Mouse (Mus musculus) liver, embryonic 16.5 days (tissue): ENCODE results near the gene Bmper. TPM values are rescaled to one million over a fixed set of nuclear protein-coding genes. Genes with fewer than 3 reads are reported as not detected.

Source experiments
- ATAC-seq: fragments of 200-750 bp; cut with Nextera tagmentation; 2 replicates; pipeline ENCODE4 v1.8.0; 2017; ENCODE audit warnings: low read depth, mild to moderate bottlenecking, moderate number of reproducible peaks, moderate library complexity
- H3K27ac ChIP-seq: fragments of 300-500 bp; sonication (generic); 2 replicates; pipeline ENCODE4 v1.5.1; 2014; ENCODE audit warnings: mild to moderate bottlenecking, low read length
- H3K27me3 ChIP-seq: fragments of 300-500 bp; sonication (generic); 2 replicates; pipeline ENCODE4 v1.6.1; 2014; ENCODE audit warnings: low read depth, low read length, mixed read lengths; ENCODE audit not compliant: control insufficient read depth, insufficient read depth
- H3K36me3 ChIP-seq: fragments of 300-500 bp; sonication (generic); 2 replicates; pipeline ENCODE4 v1.6.1; 2014; ENCODE audit warnings: mild to moderate bottlenecking; ENCODE audit not compliant: control insufficient read depth, insufficient read depth
- H3K4me1 ChIP-seq: fragments of 300-500 bp; sonication (generic); 2 replicates; pipeline ENCODE4 v1.6.1; 2014; ENCODE audit warnings: low read depth, low read length, mixed read lengths; ENCODE audit not compliant: control insufficient read depth
- H3K4me2 ChIP-seq: fragments of 300-500 bp; sonication (generic); 2 replicates; pipeline ENCODE4 v1.6.1; 2014; ENCODE audit warnings: low read depth, low read length, mixed read lengths
- H3K4me3 ChIP-seq: fragments of 300-500 bp; sonication (generic); 2 replicates; pipeline ENCODE4 v1.5.1; 2014; ENCODE audit warnings: low read depth, mild to moderate bottlenecking, low read length
- H3K9ac ChIP-seq: fragments of 300-500 bp; sonication (generic); 2 replicates; pipeline ENCODE4 v1.6.1; 2014; ENCODE audit warnings: low read depth, low read length
- H3K9me3 ChIP-seq: fragments of 300-500 bp; sonication (generic); replicated peaks from 2 replicates; pipeline ENCODE4 v1.6.1; 2016; ENCODE audit warnings: low read length; ENCODE audit not compliant: control insufficient read depth
- WGBS: fragments of 180-500 bp; shearing (Covaris S2); extraction: QIAGEN DNeasy Blood & Tissue Kit; methylation state at CpG from one replicate; pipeline ENCODE4 v1.1.7; 2014; ENCODE audit not compliant: insufficient replicate concordance; 5-methylcytosine and 5-hydroxymethylcytosine counted together
- polyA plus RNA-seq: library from polyadenylated mRNA; unstranded; fragments of >200 nt; fragmentation: Nextera tagmentation; extraction: Ambion mirVana; gene quantifications from 2 replicates; pipeline ENCODE4 v1.2.1, GENCODE M21; 2015

The Bmper gene
- polyA plus RNA-seq, 1 experiment from 2014 or later, result 0.40 TPM

- Histone ChIP-seq H3K9ac (no peak overlapping the region), H3K4me2 (no peak overlapping the region), H3K27ac (no peak overlapping the region), H3K27me3 (no peaks in the 10 kb centered on the region), H3K4me3 (no peak overlapping the region), H3K4me1 (no peaks in the 10 kb centered on the region), H3K9me3 (no peaks in the 10 kb centered on the region), H3K36me3 (no peaks in the 10 kb centered on the region)
- 60% methylated on average over 5 of the region's 5 CpGs for WGBS
- no peak for ATAC-seq
Measured at GRCm38 (mm10) chr9:23442168-23442567, 219.3 kb downstream of the Bmper start.

GRCm38 (mm10) chr9:23444975-23445374 is 222.1 kb downstream of the Bmper start:
- no peak for ATAC-seq
- no peaks in the 10 kb centered on the region for H3K4me1 ChIP-seq
- H3K27me3 ChIP-seq, result no peaks in the 10 kb centered on the region
- H3K36me3 ChIP-seq, result no peaks in the 10 kb centered on the region
- H3K9ac ChIP-seq, result no peak overlapping the region
- H3K4me2 ChIP-seq, result no peak overlapping the region
- WGBS, result 59% methylated on average over 4 of the region's 4 CpGs
- no peak overlapping the region for H3K4me3 ChIP-seq
- no peaks in the 10 kb centered on the region for H3K9me3 ChIP-seq
- no peak overlapping the region for H3K27ac ChIP-seq

- Histone ChIP-seq H3K4me3 (no peak overlapping the region), H3K9me3 (no peaks in the 10 kb centered on the region), H3K36me3 (no peaks in the 10 kb centered on the region), H3K27ac (peak overlapping the region; percentile 66; the same call in 1 of the 2 replicates), H3K4me2 (no peak overlapping the region), H3K4me1 (no peaks in the 10 kb centered on the region), H3K27me3 (no peaks in the 10 kb centered on the region), H3K9ac (no peak overlapping the region)
- WGBS, result 44% methylated on average over 7 of the region's 7 CpGs
- ATAC-seq, result peak; percentile 80
Measured at GRCm38 (mm10) chr9:23447271-23447961, 224.5 kb downstream of the Bmper start.

- Histone ChIP-seq H3K4me3 (no peak overlapping the region), H3K27me3 (no peaks in the 10 kb centered on the region), H3K9me3 (no peaks in the 10 kb centered on the region), H3K27ac (no peak overlapping the region), H3K9ac (no peak overlapping the region), H3K4me2 (no peak overlapping the region), H3K36me3 (no peaks in the 10 kb centered on the region), H3K4me1 (no peaks in the 10 kb centered on the region)
- peak; percentile 86 for ATAC-seq
- 35% methylated on average over 5 of the region's 5 CpGs for WGBS
Measured at GRCm38 (mm10) chr9:23453309-23453708, 230.4 kb downstream of the Bmper start.

GRCm38 (mm10) chr9:23457186-23457585 is 234.3 kb downstream of the Bmper start:
- whole genome bisulfite sequencing, result 33% methylated on average over 3 of the region's 3 CpGs

GRCm38 (mm10) chr9:23460721-23461120 is 237.8 kb downstream of the Bmper start:
- Histone ChIP-seq H3K9ac (no peak overlapping the region), H3K27ac (no peak overlapping the region), H3K4me1 (no peaks in the 10 kb centered on the region), H3K9me3 (no peaks in the 10 kb centered on the region), H3K4me2 (no peak overlapping the region), H3K27me3 (no peaks in the 10 kb centered on the region), H3K36me3 (no peaks in the 10 kb centered on the region), H3K4me3 (no peak overlapping the region)
- 62% methylated on average over 4 of the region's 4 CpGs for WGBS
- ATAC-seq, result no peak

More at GRCm38 (mm10) chr9:23457186-23457585, 234.3 kb downstream of the Bmper start:
- Histone ChIP-seq H3K9ac (no peak overlapping the region), H3K27ac (no peak overlapping the region), H3K4me3 (no peak overlapping the region), H3K4me2 (no peak overlapping the region), H3K9me3 (no peaks in the 10 kb centered on the region), H3K36me3 (no peaks in the 10 kb centered on the region), H3K27me3 (no peaks in the 10 kb centered on the region), H3K4me1 (no peaks in the 10 kb centered on the region)
- no peak for ATAC-seq

- Histone ChIP-seq H3K9ac (no peak overlapping the region), H3K27ac (no peak overlapping the region), H3K4me2 (no peak overlapping the region), H3K4me1 (no peaks in the 10 kb centered on the region), H3K9me3 (no peaks in the 10 kb centered on the region), H3K36me3 (no peaks in the 10 kb centered on the region), H3K27me3 (no peaks in the 10 kb centered on the region), H3K4me3 (no peak overlapping the region)
- ATAC-seq, result no peak
- 22% methylated on average over 3 of the region's 3 CpGs for WGBS
Measured at GRCm38 (mm10) chr9:23462949-23463608, 240.2 kb downstream of the Bmper start.

- WGBS, result 50% methylated on average over 7 of the region's 7 CpGs
- Histone ChIP-seq H3K9me3 (no peaks in the 10 kb centered on the region), H3K4me2 (no peak overlapping the region), H3K4me1 (no peaks in the 10 kb centered on the region), H3K4me3 (no peak overlapping the region), H3K27me3 (no peaks in the 10 kb centered on the region), H3K9ac (no peak overlapping the region), H3K36me3 (no peaks in the 10 kb centered on the region), H3K27ac (no peak overlapping the region)
- no peak for ATAC-seq
Measured at GRCm38 (mm10) chr9:23464981-23465630, 242.2 kb downstream of the Bmper start.

- Histone ChIP-seq H3K9me3 (no peaks in the 10 kb centered on the region), H3K36me3 (no peaks in the 10 kb centered on the region), H3K27me3 (no peaks in the 10 kb centered on the region), H3K27ac (no peak overlapping the region), H3K4me2 (no peak overlapping the region), H3K9ac (no peak overlapping the region), H3K4me1 (no peaks in the 10 kb centered on the region), H3K4me3 (no peak overlapping the region)
- no peak for ATAC-seq
- WGBS, result 38% methylated on average over 1 of the region's 1 CpGs
Measured at GRCm38 (mm10) chr9:23469886-23470285, 247.0 kb downstream of the Bmper start.
